Mouse (Mus musculus): ENCODE measurements around the gene Cfap54.

- TF ChIP-seq CTCF (IDR thresholded peaks at IDR 0.05; ENCODE audit: control insufficient read depth, insufficient read depth, insufficient read length), result no peak
- TF ChIP-seq MAX (IDR thresholded peaks at IDR 0.05), result no peak
- no peak for TF ChIP-seq MYOG (IDR thresholded peaks at IDR 0.05; ENCODE audit: control insufficient read depth, extremely low read depth, insufficient read length)
Measured at GRCm38 (mm10) chr10:93094957-93095580, 13.7 kb upstream of the Cfap54 start.

All from C2C12 (cell line).